Mouse (Mus musculus) olfactory bulb, adult 2 months (tissue): ENCODE data around the gene Ccdc65. TPM values are rescaled to one million over a fixed set of nuclear protein-coding genes. Genes with fewer than 3 reads are reported as not detected.

ENCODE experiments used
- H3K27ac ChIP-seq: fragments of 200-500 bp; 2 replicates; pipeline ENCODE4 v1.5.1; 2012; ENCODE audit warnings: low read depth, low read length; ENCODE audit not compliant: insufficient read depth
- H3K4me1 ChIP-seq: fragments of 200-500 bp; 2 replicates; pipeline ENCODE4 v1.6.1; 2012; ENCODE audit warnings: low read length; ENCODE audit not compliant: control insufficient read depth, insufficient read depth
- H3K4me3 ChIP-seq: fragments of 200-500 bp; 2 replicates; pipeline ENCODE4 v1.5.1; 2012; ENCODE audit warnings: mild to moderate bottlenecking, low read depth, low read length, moderate library complexity; ENCODE audit not compliant: insufficient read depth
- CTCF ChIP-seq: fragments of 200-500 bp; IDR thresholded peaks from 2 replicates; pipeline ENCODE4 v1.5.1; 2012; ENCODE audit warnings: low read depth, mild to moderate bottlenecking, low read length, moderate library complexity; ENCODE audit not compliant: insufficient read depth
- POLR2A ChIP-seq: fragments of 200-500 bp; IDR thresholded peaks from 2 replicates; pipeline ENCODE4 v1.6.1; 2012; ENCODE audit warnings: mild to moderate bottlenecking, low read depth, low read length, moderate library complexity; ENCODE audit not compliant: insufficient read depth
- WGBS: fragments of 180-500 bp; shearing (Covaris S2); methylation state at CpG from one replicate; pipeline ENCODE4 v1.1.7; 2018; 5-methylcytosine and 5-hydroxymethylcytosine counted together
- polyA plus RNA-seq: library from polyadenylated mRNA; stranded (reverse); fragments of >200 nt; gene quantifications from 2 replicates; pipeline ENCODE4 v1.2.4, GENCODE M21; 2012; ENCODE audit warnings: low replicate concordance; ENCODE audit not compliant: missing spikeins, insufficient read depth, insufficient read length

Ccdc65 gene
- polyA plus RNA-seq, 1 experiment = not detected

DNA sequence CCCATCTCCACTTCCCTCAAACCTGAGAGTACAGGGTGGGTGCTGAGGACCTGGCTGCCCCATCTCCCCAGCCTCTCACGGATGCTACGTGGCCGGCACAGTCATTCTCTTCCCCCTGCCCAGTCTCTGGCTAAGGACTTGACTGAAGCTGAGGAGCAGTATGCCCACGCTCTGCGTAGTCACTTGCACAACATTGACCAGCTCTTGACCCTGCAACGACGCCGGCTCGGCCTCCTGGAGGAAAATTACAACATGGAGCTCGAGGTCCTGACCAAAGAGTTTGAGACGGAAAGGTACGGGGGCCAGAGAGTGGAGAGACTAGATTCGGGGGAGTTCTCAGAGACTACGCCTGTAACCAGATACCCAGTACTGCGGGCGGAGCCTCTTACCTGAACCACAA is 9.3 kb downstream of the Ccdc65 start:
- no peak overlapping the region for H3K27ac ChIP-seq

GRCm38 (mm10) chr15:98722191-98722590 is 14.2 kb downstream of the Ccdc65 start:
- no peak overlapping the region for H3K27ac ChIP-seq
- no peak overlapping the region for H3K4me3 ChIP-seq
- 38% methylated on average over 8 of the region's 8 CpGs for WGBS
- TF ChIP-seq POLR2A = no peak
- H3K4me1 ChIP-seq = peaks cover 24% of the 10 kb centered on the region

More for the DNA sequence above, 9.3 kb downstream of the Ccdc65 start:
- H3K4me3 ChIP-seq = no peak overlapping the region
- TF ChIP-seq CTCF (no peak), POLR2A (no peak)
- WGBS = 84% methylated on average over 16 of the region's 16 CpGs
- peaks cover 6% of the 10 kb centered on the region; the same call in 1 of the 2 replicates for H3K4me1 ChIP-seq

GRCm38 (mm10) chr15:98722854-98723253 is 14.8 kb downstream of the Ccdc65 start:
- 49% methylated on average over 14 of the region's 14 CpGs for WGBS

DNA sequence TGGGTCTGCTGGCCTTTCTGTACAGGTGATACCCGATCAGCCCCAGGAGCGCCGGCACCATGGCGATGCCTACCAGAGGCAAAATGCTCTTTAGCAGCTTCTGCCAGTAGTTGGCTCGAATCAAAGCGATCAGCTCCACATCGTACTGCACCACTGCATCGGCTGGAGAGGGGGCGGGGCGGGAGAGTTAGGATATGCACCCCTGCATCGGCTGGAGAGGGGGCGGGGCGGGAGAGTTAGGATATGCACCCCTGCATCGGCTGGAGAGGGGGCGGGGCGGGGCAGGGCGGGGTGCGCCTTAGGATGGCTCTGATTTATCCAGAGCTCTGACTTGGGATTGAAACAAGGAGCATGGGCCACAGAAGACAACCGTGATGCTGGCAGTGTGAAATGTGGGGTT is 16.4 kb downstream of the Ccdc65 start:
- TF ChIP-seq POLR2A = no peak
- TF ChIP-seq CTCF = no peak
- 25% methylated on average over 19 of the region's 19 CpGs for WGBS

More at GRCm38 (mm10) chr15:98722854-98723253, 14.8 kb downstream of the Ccdc65 start:
- H3K4me1 ChIP-seq = peaks cover 30% of the 10 kb centered on the region
- H3K27ac ChIP-seq = no peak overlapping the region
- TF ChIP-seq CTCF (no peak), POLR2A (no peak)
- no peak overlapping the region for H3K4me3 ChIP-seq

GRCm38 (mm10) chr15:98726079-98726478 is 18.1 kb downstream of the Ccdc65 start:
- H3K27ac ChIP-seq = no peak overlapping the region
- H3K4me1 ChIP-seq = peaks cover 35% of the 10 kb centered on the region
- no peak for TF ChIP-seq CTCF
- no peak for TF ChIP-seq POLR2A
- H3K4me3 ChIP-seq = no peak overlapping the region
- 91% methylated on average over 4 of the region's 4 CpGs for WGBS

More for the DNA sequence above, 16.4 kb downstream of the Ccdc65 start:
- Histone ChIP-seq H3K4me3 (no peak overlapping the region), H3K4me1 (peaks cover 35% of the 10 kb centered on the region), H3K27ac (no peak overlapping the region)

- 63% methylated on average over 7 of the region's 7 CpGs for WGBS
- H3K4me1 ChIP-seq = peaks cover 33% of the 10 kb centered on the region
- TF ChIP-seq CTCF (no peak), POLR2A (no peak)
- H3K27ac ChIP-seq = no peak overlapping the region
- H3K4me3 ChIP-seq = no peak overlapping the region
Observed at GRCm38 (mm10) chr15:98726746-98727145, 18.7 kb downstream of the Ccdc65 start.

GRCm38 (mm10) chr15:98727443-98728321 is 19.7 kb downstream of the Ccdc65 start, which contains the start of gene Fkbp11:
Gene Fkbp11 (minus strand): TSS chr15:98728198.
- Histone ChIP-seq H3K4me3 (peak within 1 kb of the TSS; percentile 50), H3K4me1 (peaks cover 29% of the 10 kb centered on the region), H3K27ac (no peak within 1 kb of the TSS)
- TF ChIP-seq CTCF (no peak), POLR2A (no peak)
- WGBS = 2% methylated on average over 39 of the region's 39 CpGs

DNA sequence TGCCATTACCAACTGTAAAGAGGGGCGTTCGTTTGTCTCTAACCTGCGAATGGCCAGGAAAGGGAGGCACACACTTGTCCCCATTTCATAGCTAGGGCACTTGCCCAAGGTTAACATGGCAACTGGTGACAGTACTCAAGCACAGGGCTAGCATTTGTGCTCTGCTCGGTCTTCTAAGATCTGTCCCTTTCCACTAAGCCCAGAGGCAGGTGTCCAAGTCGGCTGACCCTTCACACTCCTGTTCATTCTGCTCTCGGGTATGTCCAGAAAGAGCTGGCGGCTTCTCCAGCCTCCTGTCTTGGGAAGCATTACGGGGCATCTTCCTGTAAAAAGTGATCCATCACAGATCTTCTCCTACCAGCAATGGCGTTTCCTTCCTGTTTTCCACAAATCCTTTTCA is 20.4 kb downstream of the Ccdc65 start:
- TF ChIP-seq CTCF (no peak), POLR2A (no peak)
- H3K4me1 ChIP-seq = peaks cover 26% of the 10 kb centered on the region
- WGBS = 43% methylated on average over 9 of the region's 9 CpGs
- no peak overlapping the region for H3K4me3 ChIP-seq
- no peak overlapping the region for H3K27ac ChIP-seq

- Histone ChIP-seq H3K4me1 (peaks cover 18% of the 10 kb centered on the region), H3K27ac (no peak overlapping the region), H3K4me3 (no peak overlapping the region)
- WGBS = 67% methylated on average over 7 of the region's 7 CpGs
- TF ChIP-seq POLR2A = no peak
- TF ChIP-seq CTCF = no peak
Observed at GRCm38 (mm10) chr15:98729791-98730545, 22.0 kb downstream of the Ccdc65 start.
